ENCODE assay signal across 22 mouse cellular contexts in the genomic region with DNA sequence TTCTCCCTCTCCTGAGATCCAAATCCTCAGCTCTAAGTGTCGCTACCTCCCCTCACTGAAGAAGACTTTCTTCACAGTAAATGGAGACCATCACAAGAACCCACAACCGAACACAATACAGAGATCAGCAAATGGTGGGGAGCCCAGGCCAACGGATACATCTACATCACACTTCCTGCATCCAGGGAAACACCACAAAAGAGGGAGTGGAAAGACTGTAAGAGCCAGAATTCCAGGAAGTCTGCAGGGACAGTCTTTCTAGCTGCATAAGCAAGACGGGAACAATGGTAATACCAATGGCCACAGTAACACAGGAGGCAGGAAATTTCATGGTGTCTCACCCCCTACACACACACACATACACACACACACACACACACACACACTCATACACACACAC. TPM values are rescaled to one million over a fixed set of nuclear protein-coding genes. Genes with fewer than 3 reads are reported as not detected.
A peak's percentile ranks its signal among the peaks of the same experiment; 100 is the strongest.
DNase-seq lines count a peak whose midpoint lies in the region; ATAC-seq lines count a peak whose summit lies in the region.
"Had no signal": no experiment of that assay in that cellular context is flagged by ENCODE, and none has a peak within 500 bp of the region (broad histone marks: within the 10 kb centered on the region; RNA-seq: fewer than 3 reads in every experiment).

No protein-coding gene starts in this region.

- H3K4me1 ChIP-seq in heart, embryonic 13.5 days, result peaks cover 12% of the 10 kb centered on the region
- H3K4me1 ChIP-seq in heart, embryonic 10.5 days, result peaks cover 16% of the 10 kb centered on the region
- no peaks in the 10 kb centered on the region; the same call in 1 of the 2 replicates for H3K4me1 ChIP-seq in hindbrain, embryonic 11.5 days (replicated peaks; ENCODE audit: control insufficient read depth, insufficient read depth, low read length)

- no peak overlapping the region for H3K9ac ChIP-seq in heart, embryonic 13.5 days
- H3K9ac ChIP-seq in hindbrain, embryonic 11.5 days (ENCODE audit: low read depth, low read length), result no peak overlapping the region
- H3K9ac ChIP-seq: forebrain, embryonic 15.5 days; liver, postnatal 0 days; midbrain, embryonic 12.5 days had no signal

- peak; percentile 56 for ATAC-seq in frontal cortex, adult (ENCODE audit: low TSS enrichment)
- no peak for ATAC-seq in heart, embryonic 13.5 days (ENCODE audit: extremely low read depth, insufficient number of reproducible peaks, low FRiP score, low TSS enrichment)
- no peak for ATAC-seq in hindbrain, embryonic 11.5 days (ENCODE audit: low FRiP score)
- ATAC-seq: forebrain, embryonic 15.5 days; hindbrain, postnatal 0 days; intestine, embryonic 16.5 days; liver, postnatal 0 days had no signal

- 0 out of 2 replicates have a peak overlapping the region, but pooled peaks have one; percentile 8 for H3K27ac ChIP-seq in heart, embryonic 13.5 days (replicated peaks)
- no peak overlapping the region for H3K27ac ChIP-seq in heart, embryonic 10.5 days
- no peak overlapping the region for H3K27ac ChIP-seq in hindbrain, embryonic 11.5 days (ENCODE audit: low read depth, low read length)
- H3K27ac ChIP-seq: forebrain, embryonic 15.5 days; hindbrain, embryonic 10.5 days; hindbrain, postnatal 0 days; midbrain, embryonic 12.5 days had no signal

- no peak overlapping the region for H3K4me3 ChIP-seq in heart, embryonic 13.5 days
- no peak overlapping the region for H3K4me3 ChIP-seq in heart, embryonic 10.5 days
- H3K4me3 ChIP-seq in hindbrain, embryonic 11.5 days (ENCODE audit: low read depth, low read length), result no peak overlapping the region
- H3K4me3 ChIP-seq: forebrain, embryonic 15.5 days; hindbrain, embryonic 10.5 days; midbrain, embryonic 12.5 days had no signal

- no peak for DNase-seq in frontal cortex, adult 2 months (ENCODE audit: extremely low spot score in 1 of 2, low spot score in 1 of 2)
- no peak for DNase-seq in heart, embryonic 10.5 days (ENCODE audit: low spot score)
- DNase-seq in lung, postnatal 36 days, result peak; percentile 18
- DNase-seq in lung, postnatal 14 days, result no peak
- DNase-seq in hindbrain, embryonic 11.5 days (ENCODE audit: low spot score), result no peak
- DNase-seq in thymus, postnatal 0 days (ENCODE audit: low spot score), result no peak
- DNase-seq: adrenal gland, postnatal 25 days; cerebellum, adult 9-10 months; gastrocnemius, postnatal 36 days; kidney, adult 9 months; kidney, postnatal 14 days; liver, postnatal 0 days had no signal

- H3K36me3 ChIP-seq in heart, embryonic 13.5 days, result no peaks in the 10 kb centered on the region
- no peaks in the 10 kb centered on the region for H3K36me3 ChIP-seq in heart, embryonic 10.5 days
- H3K36me3 ChIP-seq in hindbrain, embryonic 11.5 days (ENCODE audit: control insufficient read depth, insufficient read depth, low read length), result no peaks in the 10 kb centered on the region
- H3K36me3 ChIP-seq: forebrain, embryonic 15.5 days; hindbrain, embryonic 10.5 days; midbrain, embryonic 12.5 days had no signal

- no peaks in the 10 kb centered on the region for H3K27me3 ChIP-seq in heart, embryonic 13.5 days (replicated peaks)
- H3K27me3 ChIP-seq in heart, embryonic 10.5 days (ENCODE audit: insufficient read depth, poor library complexity, severe bottlenecking), result no peaks in the 10 kb centered on the region
- H3K27me3 ChIP-seq in hindbrain, embryonic 11.5 days (ENCODE audit: control insufficient read depth, insufficient read depth, low read length), result no peaks in the 10 kb centered on the region
- H3K27me3 ChIP-seq: forebrain, embryonic 15.5 days had no signal

- H3K4me2 ChIP-seq in heart, embryonic 13.5 days, result no peak overlapping the region
- H3K4me2 ChIP-seq in hindbrain, embryonic 11.5 days (replicated peaks; ENCODE audit: low read depth, low read length), result no peak overlapping the region
- H3K4me2 ChIP-seq: forebrain, embryonic 15.5 days; liver, embryonic 11.5 days; midbrain, embryonic 12.5 days had no signal

- WGBS in heart, embryonic 13.5 days, result 55% methylated on average over 4 of the region's 4 CpGs
- WGBS in heart, embryonic 10.5 days, result 61% methylated on average over 4 of the region's 4 CpGs
- 62% methylated on average over 4 of the region's 4 CpGs for WGBS in hindbrain, embryonic 11.5 days

- H3K9me3 ChIP-seq in heart, embryonic 13.5 days, result no peaks in the 10 kb centered on the region
- no peaks in the 10 kb centered on the region for H3K9me3 ChIP-seq in heart, embryonic 10.5 days
- no peaks in the 10 kb centered on the region for H3K9me3 ChIP-seq in hindbrain, embryonic 11.5 days (ENCODE audit: control insufficient read depth, low read length)
- H3K9me3 ChIP-seq: forebrain, embryonic 15.5 days; hindbrain, embryonic 10.5 days; midbrain, embryonic 12.5 days had no signal

RNA-seq across cellular contexts. Expression of gene Dapl1, which starts 55.3 kb away (rescaled TPM):
- 1.7 and 2.3 TPM in 2 replicates for polyA plus RNA-seq in frontal cortex, adult 2 months (2012; rRNA removed)
- 0.94 TPM in 1 of 2 replicates, not detected in the other for polyA plus RNA-seq in heart, embryonic 13.5 days (2015; fragmentation: Nextera tagmentation; extraction: Ambion mirVana)
- polyA plus RNA-seq in heart, embryonic 10.5 days (2016; fragmentation: Nextera tagmentation; extraction: Ambion mirVana), result 0.50 TPM in 1 of 2 replicates, not detected in the other
- 0.43 and 1.5 TPM in 2 replicates for polyA plus RNA-seq in hindbrain, embryonic 11.5 days (2014; fragmentation: Nextera tagmentation; extraction: Ambion mirVana)
- 4.2 and 4.9 TPM in 2 replicates for polyA plus RNA-seq in thymus, postnatal 0 days (2015; fragmentation: Nextera tagmentation; extraction: Ambion mirVana)
- polyA plus RNA-seq: brain, embryonic 14.5 days; forebrain, embryonic 15.5 days; intestine, embryonic 16.5 days; liver, postnatal 0 days; small intestine, adult 2 months had no signal
